In genomic region chrX:104488036-104488435, GRCm38 (mm10) we compare ENCODE assay signal across 19 mouse cellular contexts. TPM values are rescaled to one million over a fixed set of nuclear protein-coding genes. Genes with fewer than 3 reads are reported as not detected.
DNase-seq lines count a peak whose midpoint lies in the region; ATAC-seq and TF ChIP-seq lines count a peak whose summit lies in the region.
"Had no signal": no experiment of that assay in that cellular context is flagged by ENCODE, and none has a peak within 500 bp of the region (broad histone marks: within the 10 kb centered on the region; RNA-seq: fewer than 3 reads in every experiment).

No protein-coding gene starts in this region.

- 59% methylated on average over 3 of the region's 3 CpGs for WGBS in intestine, embryonic 16.5 days
- 52% methylated on average over 3 of the region's 3 CpGs for WGBS in lung, postnatal 0 days
- WGBS in midbrain, embryonic 10.5 days: 78% methylated on average over 3 of the region's 3 CpGs
- WGBS in thymus, adult 2 months: 82% methylated on average over 3 of the region's 3 CpGs

- peaks cover 7% of the 10 kb centered on the region for H3K4me1 ChIP-seq in bone marrow macrophage, adult 2 months (ENCODE audit: control insufficient read depth, insufficient read depth, low read length)
- H3K4me1 ChIP-seq in intestine, embryonic 16.5 days (ENCODE audit: control insufficient read depth, insufficient read depth, low read length): 0 out of 2 replicates have a peak, but pooled peaks cover 3% of the 10 kb centered on the region
- H3K4me1 ChIP-seq in lung, postnatal 0 days (ENCODE audit: insufficient read depth, low read depth, low read length): no peaks in the 10 kb centered on the region
- no peaks in the 10 kb centered on the region for H3K4me1 ChIP-seq in midbrain, embryonic 10.5 days
- H3K4me1 ChIP-seq in thymus, adult 2 months (replicated peaks; ENCODE audit: control insufficient read depth, insufficient read depth, low read length): no peaks in the 10 kb centered on the region
- H3K4me1 ChIP-seq: heart, embryonic 15.5 days; hindbrain, embryonic 12.5 days; midbrain, embryonic 12.5 days had no signal

- ATAC-seq in intestine, embryonic 16.5 days: peak; percentile 82
- ATAC-seq in lung, postnatal 0 days: no peak
- ATAC-seq: forebrain, embryonic 16.5 days had no signal

- no peak for TF ChIP-seq POLR2A in bone marrow macrophage, adult 2 months (IDR thresholded peaks at IDR 0.05; ENCODE audit: borderline replicate concordance, low read depth, low read length)
- TF ChIP-seq POLR2A in thymus, adult 2 months (IDR thresholded peaks at IDR 0.05; ENCODE audit: control insufficient read depth, extremely low read depth, insufficient read depth, low read length, poor library complexity): no peak

- no peak for TF ChIP-seq CTCF in bone marrow macrophage, adult 2 months (IDR thresholded peaks at IDR 0.05; ENCODE audit: low read depth, low read length)
- no peak for TF ChIP-seq CTCF in lung, postnatal 0 days (IDR thresholded peaks at IDR 0.05)
- no peak for TF ChIP-seq CTCF in thymus, adult 2 months (IDR thresholded peaks at IDR 0.05; ENCODE audit: borderline replicate concordance, control insufficient read depth, extremely low read depth, insufficient read depth, low read length, poor library complexity)

- H3K9me3 ChIP-seq in intestine, embryonic 16.5 days (ENCODE audit: control insufficient read depth, low read length): no peaks in the 10 kb centered on the region
- H3K9me3 ChIP-seq in lung, postnatal 0 days (ENCODE audit: low read length): no peaks in the 10 kb centered on the region
- no peaks in the 10 kb centered on the region for H3K9me3 ChIP-seq in midbrain, embryonic 10.5 days (replicated peaks)
- H3K9me3 ChIP-seq: heart, embryonic 15.5 days; hindbrain, embryonic 12.5 days; midbrain, embryonic 12.5 days had no signal

- intact Hi-C loops in heart, postnatal 36 days (cut with DNase I): no loop called here

- H3K4me2 ChIP-seq in intestine, embryonic 16.5 days (ENCODE audit: low read depth, low read length): no peak overlapping the region
- no peak overlapping the region for H3K4me2 ChIP-seq in lung, postnatal 0 days (replicated peaks; ENCODE audit: low read depth, low read length)
- H3K4me2 ChIP-seq: heart, embryonic 15.5 days; hindbrain, embryonic 12.5 days; midbrain, embryonic 12.5 days had no signal

- TF ChIP-seq EP300 in lung, postnatal 0 days (IDR thresholded peaks at IDR 0.05): no peak

- no peaks in the 10 kb centered on the region for H3K36me3 ChIP-seq in intestine, embryonic 16.5 days (ENCODE audit: control insufficient read depth, insufficient read depth, low read length)
- no peaks in the 10 kb centered on the region for H3K36me3 ChIP-seq in lung, postnatal 0 days (ENCODE audit: insufficient read depth, low read length)
- no peaks in the 10 kb centered on the region for H3K36me3 ChIP-seq in midbrain, embryonic 10.5 days
- no peaks in the 10 kb centered on the region for H3K36me3 ChIP-seq in thymus, adult 2 months (ENCODE audit: control insufficient read depth, insufficient read depth, low read length)
- H3K36me3 ChIP-seq: heart, embryonic 15.5 days; hindbrain, embryonic 12.5 days; midbrain, embryonic 12.5 days had no signal

- peak overlapping the region; percentile 76 for H3K27ac ChIP-seq in bone marrow macrophage, adult 2 months (ENCODE audit: insufficient read depth, low read depth, low read length)
- H3K27ac ChIP-seq in intestine, embryonic 16.5 days (ENCODE audit: low read length): no peak overlapping the region
- no peak overlapping the region for H3K27ac ChIP-seq in lung, postnatal 0 days (ENCODE audit: low read length)
- no peak overlapping the region for H3K27ac ChIP-seq in midbrain, embryonic 10.5 days (replicated peaks)
- H3K27ac ChIP-seq in thymus, adult 2 months (ENCODE audit: control insufficient read depth, insufficient read depth, low read length): no peak overlapping the region
- H3K27ac ChIP-seq: heart, embryonic 15.5 days; hindbrain, embryonic 12.5 days; liver, embryonic 14.5 days; midbrain, embryonic 12.5 days had no signal

- H3K4me3 ChIP-seq in bone marrow macrophage, adult 2 months (ENCODE audit: insufficient read depth, low read length): peak overlapping the region; percentile 34; the same call in 1 of the 2 replicates
- no peak overlapping the region for H3K4me3 ChIP-seq in intestine, embryonic 16.5 days (ENCODE audit: low read length)
- no peak overlapping the region for H3K4me3 ChIP-seq in lung, postnatal 0 days (ENCODE audit: low read depth, low read length)
- no peak overlapping the region for H3K4me3 ChIP-seq in midbrain, embryonic 10.5 days
- no peak overlapping the region for H3K4me3 ChIP-seq in thymus, adult 2 months (ENCODE audit: control insufficient read depth, insufficient read depth, low read length)
- H3K4me3 ChIP-seq: heart, embryonic 15.5 days; hindbrain, embryonic 12.5 days; midbrain, embryonic 12.5 days had no signal

- peak; percentile 3 for DNase-seq in CD4-positive, CD25-positive, alpha-beta regulatory T cell, adult 2 months (ENCODE audit: low read depth, low spot score)
- no peak for DNase-seq in lung, postnatal 0 days (ENCODE audit: low spot score)
- DNase-seq in midbrain, embryonic 10.5 days (ENCODE audit: low spot score): no peak
- DNase-seq in heart, postnatal 36 days: no peak
- DNase-seq in thymus, adult 2 months: no peak
- DNase-seq: cerebellum, adult 9-10 months; embryo, embryonic 11 days; heart, adult 11 months; kidney, adult 8-10 months; kidney, postnatal 36 days; lung, postnatal 10 days; right cerebral cortex, adult 18-20 months had no signal

- H3K9ac ChIP-seq in intestine, embryonic 16.5 days (ENCODE audit: low read depth, low read length): no peak overlapping the region
- no peak overlapping the region for H3K9ac ChIP-seq in lung, postnatal 0 days (replicated peaks; ENCODE audit: low read depth)
- H3K9ac ChIP-seq: heart, embryonic 15.5 days; hindbrain, embryonic 12.5 days; liver, embryonic 14.5 days; midbrain, embryonic 12.5 days had no signal

- no peaks in the 10 kb centered on the region for H3K27me3 ChIP-seq in intestine, embryonic 16.5 days (replicated peaks; ENCODE audit: control insufficient read depth, insufficient read depth, low read length)
- H3K27me3 ChIP-seq in lung, postnatal 0 days (replicated peaks; ENCODE audit: insufficient read depth, low read length): no peaks in the 10 kb centered on the region
- H3K27me3 ChIP-seq in midbrain, embryonic 10.5 days (ENCODE audit: low read depth, poor library complexity, severe bottlenecking): peaks cover 97% of the 10 kb centered on the region
- no peaks in the 10 kb centered on the region for H3K27me3 ChIP-seq in thymus, adult 2 months (ENCODE audit: control insufficient read depth, insufficient read depth, low read length)
- H3K27me3 ChIP-seq: heart, embryonic 15.5 days had no signal

RNA-seq across cellular contexts. Expression of gene Uprt, which starts 5.4 kb away (rescaled TPM):
- polyA plus RNA-seq in bone marrow macrophage, adult 2 months (2012; ENCODE audit: insufficient read depth, insufficient read length, missing spikeins): 17.4 and 24.5 TPM in 2 replicates
- 1.2 and 1.6 TPM in 2 replicates for polyA plus RNA-seq in intestine, embryonic 16.5 days (2015; fragmentation: Nextera tagmentation; extraction: Ambion mirVana)
- 0.53 and 0.80 TPM in 2 replicates for polyA plus RNA-seq in lung, postnatal 0 days (2015; fragmentation: Nextera tagmentation; extraction: Ambion mirVana)
- 0.68 and 1.1 TPM in 2 replicates for polyA plus RNA-seq in midbrain, embryonic 10.5 days (2016; fragmentation: Nextera tagmentation; extraction: Ambion mirVana)
- 1 to 10 TPM; 7.4 to 9.3 TPM for total RNA-seq in heart, postnatal 36 days (2021)
- 4.8 and 5.0 TPM in 2 replicates for polyA plus RNA-seq in thymus, adult 2 months (2012; rRNA removed)
